Mouse (Mus musculus) heart, embryonic 15.5 days (tissue): ENCODE measurements around the gene 4930447C04Rik. TPM values are rescaled to one million over a fixed set of nuclear protein-coding genes. Genes with fewer than 3 reads are reported as not detected.

ENCODE experiments used
- ATAC-seq: fragments of 200-750 bp; cut with Nextera tagmentation; replicated peaks from 2 replicates; pipeline ENCODE4 v1.8.0; 2017; ENCODE audit warnings: low read depth, moderate TSS enrichment; ENCODE audit not compliant: insufficient number of reproducible peaks, insufficient read depth, low FRiP score
- H3K27ac ChIP-seq: fragments of 300-500 bp; sonication (generic); 2 replicates; pipeline ENCODE4 v1.5.1; 2015; ENCODE audit warnings: mild to moderate bottlenecking, inconsistent platforms
- H3K27me3 ChIP-seq: fragments of 300-500 bp; sonication (generic); 2 replicates; pipeline ENCODE4 v1.6.1; 2015; ENCODE audit warnings: inconsistent platforms
- H3K36me3 ChIP-seq: fragments of 300-500 bp; sonication (generic); 2 replicates; pipeline ENCODE4 v1.6.1; 2015; ENCODE audit warnings: mild to moderate bottlenecking, inconsistent platforms
- H3K4me1 ChIP-seq: fragments of 300-500 bp; sonication (generic); replicated peaks from 2 replicates; pipeline ENCODE4 v1.6.1; 2015; ENCODE audit warnings: inconsistent platforms
- H3K4me2 ChIP-seq: fragments of 300-500 bp; sonication (generic); 2 replicates; pipeline ENCODE4 v1.6.1; 2015; ENCODE audit warnings: inconsistent platforms, mild to moderate bottlenecking, moderate library complexity
- H3K4me3 ChIP-seq: fragments of 300-500 bp; sonication (generic); 2 replicates; pipeline ENCODE4 v1.5.1; 2015; ENCODE audit warnings: mild to moderate bottlenecking, inconsistent platforms
- H3K9ac ChIP-seq: fragments of 300-500 bp; sonication (generic); 2 replicates; pipeline ENCODE4 v1.6.1; 2015; ENCODE audit warnings: mild to moderate bottlenecking, inconsistent platforms
- H3K9me3 ChIP-seq: fragments of 300-500 bp; sonication (generic); replicated peaks from 2 replicates; pipeline ENCODE4 v1.6.1; 2016; ENCODE audit warnings: inconsistent platforms
- WGBS: fragments of 180-500 bp; shearing (Covaris S2); methylation state at CpG from one replicate; pipeline ENCODE4 v1.1.7; 2015; ENCODE audit warnings: mixed read lengths; 5-methylcytosine and 5-hydroxymethylcytosine counted together
- polyA plus RNA-seq: library from polyadenylated mRNA; unstranded; fragments of >200 nt; fragmentation: Nextera tagmentation; extraction: Ambion mirVana; gene quantifications from 2 replicates; pipeline ENCODE4 v1.2.1, GENCODE M21; 2015

4930447C04Rik gene
- polyA plus RNA-seq = 1.9 and 2.1 TPM in 2 replicates

- no peak for ATAC-seq
These were observed at the start of gene 4930447C04Rik for GRCm38 (mm10) chr12:72940071-72940821. TSS of gene 4930447C04Rik (minus strand) at chr12:72940774.

GRCm38 (mm10) chr12:72983071-72983857 is 42.7 kb upstream of the 4930447C04Rik start:
- Histone ChIP-seq H3K27ac (peak overlapping the region; percentile 72), H3K4me1 (peaks cover 8% of the 10 kb centered on the region), H3K9me3 (no peaks in the 10 kb centered on the region), H3K36me3 (no peaks in the 10 kb centered on the region), H3K27me3 (no peaks in the 10 kb centered on the region), H3K4me2 (no peak overlapping the region), H3K4me3 (no peak overlapping the region), H3K9ac (no peak overlapping the region)
- no peak for ATAC-seq
- 48% methylated on average over 8 of the region's 8 CpGs for WGBS

More at GRCm38 (mm10) chr12:72940071-72940821, at the start of gene 4930447C04Rik:
- peak within 1 kb of the TSS; percentile 48 for H3K4me2 ChIP-seq
- no peak within 1 kb of the TSS for H3K27ac ChIP-seq
- H3K4me3 ChIP-seq = peak within 1 kb of the TSS; percentile 29
- H3K27me3 ChIP-seq = peaks cover 94% of the 10 kb centered on the region
- no peaks in the 10 kb centered on the region for H3K36me3 ChIP-seq
- WGBS = 3% methylated on average over 39 of the region's 39 CpGs
- peaks cover 19% of the 10 kb centered on the region for H3K4me1 ChIP-seq
- no peak within 1 kb of the TSS for H3K9ac ChIP-seq
- no peaks in the 10 kb centered on the region for H3K9me3 ChIP-seq

GRCm38 (mm10) chr12:72982616-72983015 is 42.0 kb upstream of the 4930447C04Rik start:
- Histone ChIP-seq H3K36me3 (no peaks in the 10 kb centered on the region), H3K4me1 (peaks cover 8% of the 10 kb centered on the region), H3K27me3 (no peaks in the 10 kb centered on the region), H3K4me2 (no peak overlapping the region), H3K27ac (peak overlapping the region; percentile 72), H3K4me3 (no peak overlapping the region), H3K9ac (no peak overlapping the region), H3K9me3 (no peaks in the 10 kb centered on the region)
- WGBS = 73% methylated on average over 10 of the region's 10 CpGs
- no peak for ATAC-seq

- ATAC-seq = no peak
- Histone ChIP-seq H3K27ac (no peak overlapping the region), H3K9ac (no peak overlapping the region), H3K4me2 (no peak overlapping the region), H3K36me3 (no peaks in the 10 kb centered on the region), H3K4me3 (no peak overlapping the region), H3K4me1 (peaks cover 13% of the 10 kb centered on the region), H3K9me3 (no peaks in the 10 kb centered on the region), H3K27me3 (peaks cover 1% of the 10 kb centered on the region; the same call in 1 of the 2 replicates)
- 44% methylated on average over 5 of the region's 5 CpGs for WGBS
These were observed 38.7 kb upstream of the 4930447C04Rik start for GRCm38 (mm10) chr12:72979236-72979635.

GRCm38 (mm10) chr12:72977851-72978250 is 37.3 kb upstream of the 4930447C04Rik start:
- Histone ChIP-seq H3K4me1 (peaks cover 9% of the 10 kb centered on the region; the same call in 1 of the 2 replicates), H3K9ac (no peak overlapping the region), H3K27ac (no peak overlapping the region), H3K9me3 (no peaks in the 10 kb centered on the region), H3K4me3 (no peak overlapping the region), H3K27me3 (peaks cover 6% of the 10 kb centered on the region; the same call in 1 of the 2 replicates), H3K4me2 (no peak overlapping the region), H3K36me3 (no peaks in the 10 kb centered on the region)
- 67% methylated on average over 3 of the region's 3 CpGs for WGBS
- ATAC-seq = no peak

- no peak overlapping the region for H3K9ac ChIP-seq
- H3K4me1 ChIP-seq = peaks cover 5% of the 10 kb centered on the region; the same call in 1 of the 2 replicates
- WGBS = 2% methylated on average over 12 of the region's 12 CpGs
- H3K4me2 ChIP-seq = peak overlapping the region; percentile 72
- H3K27me3 ChIP-seq = peaks cover 12% of the 10 kb centered on the region; the same call in 1 of the 2 replicates
- no peaks in the 10 kb centered on the region for H3K36me3 ChIP-seq
- H3K27ac ChIP-seq = no peak overlapping the region
- ATAC-seq = peak; percentile 67; the same call in 1 of the 2 replicates
- H3K4me3 ChIP-seq = peak overlapping the region; percentile 41
- H3K9me3 ChIP-seq = no peaks in the 10 kb centered on the region
These were observed 36.1 kb upstream of the 4930447C04Rik start for GRCm38 (mm10) chr12:72976718-72977117.

GRCm38 (mm10) chr12:72976172-72976571 is 35.6 kb upstream of the 4930447C04Rik start:
- no peak for ATAC-seq
- 10% methylated on average over 7 of the region's 7 CpGs for WGBS

GRCm38 (mm10) chr12:72973161-72973560 is 32.6 kb upstream of the 4930447C04Rik start:
- ATAC-seq = no peak
- Histone ChIP-seq H3K4me2 (no peak overlapping the region), H3K9ac (no peak overlapping the region), H3K9me3 (no peaks in the 10 kb centered on the region), H3K27ac (no peak overlapping the region), H3K4me3 (no peak overlapping the region), H3K36me3 (no peaks in the 10 kb centered on the region), H3K4me1 (peaks cover 5% of the 10 kb centered on the region; the same call in 1 of the 2 replicates), H3K27me3 (peaks cover 22% of the 10 kb centered on the region; the same call in 1 of the 2 replicates)
- 4% methylated on average over 6 of the region's 6 CpGs for WGBS

More at GRCm38 (mm10) chr12:72976172-72976571, 35.6 kb upstream of the 4930447C04Rik start:
- Histone ChIP-seq H3K4me3 (peak overlapping the region; percentile 41), H3K9me3 (no peaks in the 10 kb centered on the region), H3K36me3 (no peaks in the 10 kb centered on the region), H3K27me3 (peaks cover 15% of the 10 kb centered on the region; the same call in 1 of the 2 replicates), H3K4me1 (peaks cover 5% of the 10 kb centered on the region; the same call in 1 of the 2 replicates), H3K27ac (no peak overlapping the region), H3K9ac (no peak overlapping the region), H3K4me2 (peak overlapping the region; percentile 72)

GRCm38 (mm10) chr12:72970620-72971019 is 30.0 kb upstream of the 4930447C04Rik start:
- ATAC-seq = no peak
- Histone ChIP-seq H3K27ac (no peak overlapping the region), H3K4me1 (no peaks in the 10 kb centered on the region), H3K4me3 (no peak overlapping the region), H3K4me2 (no peak overlapping the region), H3K36me3 (no peaks in the 10 kb centered on the region), H3K9ac (no peak overlapping the region), H3K27me3 (peaks cover 25% of the 10 kb centered on the region; the same call in 1 of the 2 replicates), H3K9me3 (no peaks in the 10 kb centered on the region)
- WGBS = 55% methylated on average over 14 of the region's 14 CpGs

GRCm38 (mm10) chr12:72967541-72967940 is 27.0 kb upstream of the 4930447C04Rik start:
- WGBS = 72% methylated on average over 7 of the region's 7 CpGs
- Histone ChIP-seq H3K27ac (no peak overlapping the region), H3K9ac (no peak overlapping the region), H3K4me2 (no peak overlapping the region), H3K27me3 (peaks cover 19% of the 10 kb centered on the region; the same call in 1 of the 2 replicates), H3K4me3 (no peak overlapping the region), H3K36me3 (no peaks in the 10 kb centered on the region), H3K4me1 (no peaks in the 10 kb centered on the region), H3K9me3 (no peaks in the 10 kb centered on the region)
- no peak for ATAC-seq

- Histone ChIP-seq H3K36me3 (no peaks in the 10 kb centered on the region), H3K4me2 (no peak overlapping the region), H3K9me3 (no peaks in the 10 kb centered on the region), H3K4me1 (no peaks in the 10 kb centered on the region), H3K4me3 (no peak overlapping the region), H3K27me3 (peaks cover 3% of the 10 kb centered on the region; the same call in 1 of the 2 replicates), H3K9ac (no peak overlapping the region), H3K27ac (no peak overlapping the region)
- ATAC-seq = no peak
- 62% methylated on average over 6 of the region's 6 CpGs for WGBS
These were observed 22.2 kb upstream of the 4930447C04Rik start for GRCm38 (mm10) chr12:72962761-72963160.
